Mouse (Mus musculus): ENCODE measurements around the gene Elf2. TPM values are rescaled to one million over a fixed set of nuclear protein-coding genes. Genes with fewer than 3 reads are reported as not detected.

Gene Elf2
- polyA plus RNA-seq, 1 experiment from 2014 or later: 48.9 TPM

DNA sequence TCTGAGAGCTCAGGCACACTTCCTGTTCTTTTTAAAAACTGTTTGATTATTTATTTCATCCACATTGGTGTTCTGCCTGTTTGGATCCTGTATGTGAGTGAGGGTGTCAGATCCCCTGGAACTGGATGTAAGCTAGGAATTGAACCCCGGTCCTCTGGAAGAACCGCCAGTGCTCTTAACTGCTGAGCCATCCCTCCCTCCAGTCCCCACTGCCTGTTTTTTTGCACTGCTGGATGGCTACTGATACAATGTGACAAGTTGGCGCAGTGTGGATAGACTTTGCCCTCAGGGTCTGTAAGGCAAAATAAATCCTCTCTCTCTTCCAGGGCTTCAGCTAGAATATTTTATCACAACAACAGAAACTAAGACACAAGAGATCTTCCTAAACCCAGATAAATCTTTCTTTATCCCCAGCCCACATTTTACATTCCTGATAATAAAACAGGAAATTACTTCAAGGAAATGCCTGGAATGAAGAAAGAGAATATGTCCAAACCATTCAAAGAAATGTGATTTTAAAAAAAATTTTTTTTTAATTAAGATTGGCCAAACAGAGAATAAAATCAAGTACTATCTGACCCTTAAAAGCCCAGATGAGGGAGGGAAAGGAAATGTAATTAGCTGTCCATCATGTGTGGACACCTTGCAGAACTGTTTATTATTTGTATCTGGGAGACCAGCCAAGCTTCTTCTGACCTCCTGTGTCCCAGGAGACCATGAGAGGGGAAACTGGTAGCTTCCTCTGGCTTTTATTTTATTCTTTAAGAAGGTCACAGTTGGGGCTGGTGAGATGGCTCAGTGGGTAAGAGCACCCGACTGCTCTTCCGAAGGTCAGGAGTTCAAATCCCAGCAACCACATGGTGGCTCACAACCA, 39.6 kb upstream of the Elf2 start:
- Histone ChIP-seq H3K27me3 (ENCODE audit: control insufficient read depth, insufficient read depth, low read length) (no peaks in the 10 kb centered on the region), H3K27ac (replicated peaks; ENCODE audit: low read depth, low read length) (no peak overlapping the region), H3K9ac (replicated peaks; ENCODE audit: low read length) (no peak overlapping the region), H3K4me3 (ENCODE audit: low read depth, low read length) (no peak overlapping the region), H3K36me3 (replicated peaks; ENCODE audit: control insufficient read depth, insufficient read depth, low read depth, low read length) (no peaks in the 10 kb centered on the region), H3K4me1 (ENCODE audit: control insufficient read depth, insufficient read depth, low read length) (no peaks in the 10 kb centered on the region), H3K9me3 (replicated peaks; ENCODE audit: control insufficient read depth, low read length) (no peaks in the 10 kb centered on the region), H3K4me2 (ENCODE audit: low read depth, low read length) (no peak overlapping the region)
- 74% methylated on average over 5 of the region's 5 CpGs for WGBS
- DNase-seq (ENCODE audit: low spot score) (no peak), ATAC-seq (replicated peaks; ENCODE audit: insufficient number of reproducible peaks, low FRiP score, low TSS enrichment, low read depth) (no peak)

DNA sequence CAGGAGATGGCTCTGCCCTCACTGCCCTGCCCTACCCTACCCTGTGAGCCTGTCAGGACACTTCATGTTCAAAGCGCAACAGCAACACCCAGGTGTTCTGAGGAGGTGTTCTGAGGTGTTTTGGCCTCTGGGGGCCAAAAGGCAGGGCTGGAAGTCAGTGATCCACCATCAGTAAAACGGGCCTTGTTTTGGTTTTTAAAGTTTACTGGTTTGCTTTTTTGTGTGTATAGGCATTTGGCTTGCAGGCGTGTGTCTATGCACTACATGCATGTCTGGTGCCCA, 38.1 kb upstream of the Elf2 start:
- WGBS: 79% methylated on average over 3 of the region's 3 CpGs
- Histone ChIP-seq H3K4me2 (ENCODE audit: low read depth, low read length) (peak overlapping the region; percentile 7; the same call in 1 of the 2 replicates), H3K9ac (replicated peaks; ENCODE audit: low read length) (no peak overlapping the region; the same call in 1 of the 2 replicates), H3K27me3 (ENCODE audit: control insufficient read depth, insufficient read depth, low read length) (no peaks in the 10 kb centered on the region), H3K9me3 (replicated peaks; ENCODE audit: control insufficient read depth, low read length) (no peaks in the 10 kb centered on the region), H3K36me3 (replicated peaks; ENCODE audit: control insufficient read depth, insufficient read depth, low read depth, low read length) (no peaks in the 10 kb centered on the region), H3K4me3 (ENCODE audit: low read depth, low read length) (peak overlapping the region; percentile 11; the same call in 1 of the 2 replicates), H3K4me1 (ENCODE audit: control insufficient read depth, insufficient read depth, low read length) (no peaks in the 10 kb centered on the region), H3K27ac (replicated peaks; ENCODE audit: low read depth, low read length) (no peak overlapping the region)
- ATAC-seq (replicated peaks; ENCODE audit: insufficient number of reproducible peaks, low FRiP score, low TSS enrichment, low read depth) (no peak), DNase-seq (ENCODE audit: low spot score) (no peak)

DNA sequence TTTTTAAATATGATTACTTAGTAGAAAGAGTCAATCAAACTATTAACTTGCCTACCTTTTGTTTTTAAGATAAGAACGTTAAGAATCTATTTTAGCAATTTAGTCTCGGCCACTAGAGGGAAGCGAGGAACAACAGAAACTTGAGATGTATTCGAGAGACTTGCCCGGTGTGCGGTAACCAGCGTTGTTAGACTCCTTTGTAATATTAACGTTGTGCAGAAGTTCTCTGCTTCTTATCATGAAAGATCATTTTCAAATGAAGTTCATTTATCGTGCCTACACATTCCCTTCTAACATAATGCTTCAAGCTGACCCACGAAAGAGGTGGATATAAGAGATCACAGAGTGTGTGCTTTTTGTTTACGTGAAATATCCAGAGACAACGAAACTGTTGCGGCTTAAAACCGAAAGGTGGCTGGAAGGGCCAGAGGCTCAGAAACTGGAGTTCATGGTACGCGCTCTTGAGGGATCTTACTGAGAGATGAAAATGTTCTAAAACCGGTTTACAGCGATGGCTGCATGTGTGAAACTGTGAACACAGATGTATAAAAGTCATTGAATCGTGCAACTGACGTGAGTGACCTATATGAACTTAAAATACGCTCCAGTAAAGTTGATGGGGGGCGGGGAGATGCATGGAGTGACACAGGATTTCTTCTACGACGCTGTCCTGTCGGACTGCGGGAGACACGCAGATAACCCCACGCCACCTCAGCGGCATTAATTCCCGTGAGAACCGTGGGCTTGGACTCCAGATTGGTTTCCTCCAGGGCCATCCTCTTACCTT, 37.6 kb upstream of the Elf2 start:
- no peak overlapping the region; the same call in 1 of the 2 replicates for H3K9ac ChIP-seq (replicated peaks; ENCODE audit: low read length)
- H3K27me3 ChIP-seq (ENCODE audit: control insufficient read depth, insufficient read depth, low read length): no peaks in the 10 kb centered on the region
- WGBS: 42% methylated on average over 31 of the region's 31 CpGs
- ATAC-seq (replicated peaks; ENCODE audit: insufficient number of reproducible peaks, low FRiP score, low TSS enrichment, low read depth) (0 out of 2 replicates have a peak, but pooled peaks have one; percentile 8), DNase-seq (ENCODE audit: low spot score) (peak; percentile 82)
- H3K36me3 ChIP-seq (replicated peaks; ENCODE audit: control insufficient read depth, insufficient read depth, low read depth, low read length): no peaks in the 10 kb centered on the region
- peak overlapping the region; percentile 11; the same call in 1 of the 2 replicates for H3K4me3 ChIP-seq (ENCODE audit: low read depth, low read length)
- H3K9me3 ChIP-seq (replicated peaks; ENCODE audit: control insufficient read depth, low read length): no peaks in the 10 kb centered on the region
- no peak overlapping the region for H3K27ac ChIP-seq (replicated peaks; ENCODE audit: low read depth, low read length)
- peak overlapping the region; percentile 7 for H3K4me2 ChIP-seq (ENCODE audit: low read depth, low read length)
- H3K4me1 ChIP-seq (ENCODE audit: control insufficient read depth, insufficient read depth, low read length): no peaks in the 10 kb centered on the region

DNA sequence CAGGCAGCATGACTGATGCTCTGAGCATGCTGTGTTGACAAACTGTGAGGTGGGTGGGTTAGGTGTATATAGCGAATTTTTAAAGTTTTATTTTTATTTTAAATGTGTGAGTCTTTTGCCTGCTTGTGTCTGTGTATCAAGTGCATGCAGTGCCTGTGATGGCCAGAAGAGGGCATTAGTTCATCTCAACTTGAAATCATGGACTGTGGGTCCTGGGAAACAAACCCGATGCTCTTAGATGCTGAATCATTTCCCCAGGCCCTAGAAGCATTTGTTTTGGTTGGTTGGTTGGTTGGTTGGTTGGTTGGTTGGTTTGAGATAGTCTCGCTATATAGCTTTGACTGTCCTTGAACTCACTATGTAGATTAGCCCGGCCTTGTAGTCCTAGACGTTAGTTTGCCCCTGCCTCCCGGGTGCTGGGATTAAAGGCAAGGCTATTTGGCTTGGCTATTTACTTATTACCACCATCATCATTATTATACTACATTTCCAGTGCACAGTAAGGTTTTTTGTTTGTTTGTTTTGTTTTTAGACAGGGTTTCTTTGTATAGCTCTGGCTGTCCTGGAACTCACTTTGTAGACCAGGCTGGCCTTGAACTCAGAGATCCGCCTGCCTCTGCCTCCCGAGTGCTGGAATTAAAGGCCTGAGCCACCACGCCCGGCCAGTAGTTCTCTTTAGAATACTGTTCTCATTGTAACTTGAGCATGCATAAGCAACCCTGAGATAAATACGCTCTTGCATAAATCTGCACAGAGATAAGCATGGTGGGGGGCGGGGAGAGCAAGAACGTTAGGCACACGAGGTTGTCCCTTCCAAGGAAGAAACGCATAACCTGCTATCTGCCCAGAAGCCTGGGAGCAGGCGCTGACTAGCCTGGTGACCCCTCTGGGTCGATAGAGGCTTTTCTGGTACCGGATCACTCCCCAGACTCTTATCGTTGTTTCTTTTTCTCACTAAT, 35.1 kb upstream of the Elf2 start:
- DNase-seq (ENCODE audit: low spot score) (no peak), ATAC-seq (replicated peaks; ENCODE audit: insufficient number of reproducible peaks, low FRiP score, low TSS enrichment, low read depth) (no peak)
- no peaks in the 10 kb centered on the region for H3K9me3 ChIP-seq (replicated peaks; ENCODE audit: control insufficient read depth, low read length)
- H3K4me1 ChIP-seq (ENCODE audit: control insufficient read depth, insufficient read depth, low read length): no peaks in the 10 kb centered on the region
- H3K4me2 ChIP-seq (ENCODE audit: low read depth, low read length): no peak overlapping the region
- no peaks in the 10 kb centered on the region for H3K27me3 ChIP-seq (ENCODE audit: control insufficient read depth, insufficient read depth, low read length)
- no peak overlapping the region for H3K9ac ChIP-seq (replicated peaks; ENCODE audit: low read length)
- H3K27ac ChIP-seq (replicated peaks; ENCODE audit: low read depth, low read length): no peak overlapping the region
- no peak overlapping the region for H3K4me3 ChIP-seq (ENCODE audit: low read depth, low read length)
- no peaks in the 10 kb centered on the region for H3K36me3 ChIP-seq (replicated peaks; ENCODE audit: control insufficient read depth, insufficient read depth, low read depth, low read length)
- 86% methylated on average over 19 of the region's 19 CpGs for WGBS

DNA sequence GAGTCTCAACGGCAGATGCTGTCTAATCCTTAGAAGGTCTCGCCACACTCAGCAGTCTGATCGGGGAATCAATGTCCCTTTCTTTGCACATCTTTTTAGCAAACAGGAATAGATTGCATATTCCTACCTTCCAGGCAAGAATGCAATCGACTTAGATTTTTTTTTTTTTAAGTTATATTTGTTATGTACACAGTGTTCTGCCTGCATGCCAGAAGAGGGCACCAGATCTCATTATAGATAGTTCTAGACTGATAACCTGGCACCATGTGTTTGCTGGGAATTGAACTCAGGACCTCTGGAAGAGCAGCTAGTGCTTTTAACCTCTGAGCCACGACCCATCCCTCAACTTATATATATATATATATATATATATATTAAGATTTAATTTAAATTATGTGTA, 33.1 kb upstream of the Elf2 start:
- Histone ChIP-seq H3K4me2 (ENCODE audit: low read depth, low read length) (no peak overlapping the region), H3K9ac (replicated peaks; ENCODE audit: low read length) (no peak overlapping the region), H3K27ac (replicated peaks; ENCODE audit: low read depth, low read length) (no peak overlapping the region), H3K27me3 (ENCODE audit: control insufficient read depth, insufficient read depth, low read length) (no peaks in the 10 kb centered on the region), H3K36me3 (replicated peaks; ENCODE audit: control insufficient read depth, insufficient read depth, low read depth, low read length) (no peaks in the 10 kb centered on the region), H3K4me3 (ENCODE audit: low read depth, low read length) (no peak overlapping the region), H3K4me1 (ENCODE audit: control insufficient read depth, insufficient read depth, low read length) (no peaks in the 10 kb centered on the region), H3K9me3 (replicated peaks; ENCODE audit: control insufficient read depth, low read length) (no peaks in the 10 kb centered on the region)
- WGBS: 71% methylated on average over 5 of the region's 5 CpGs
- no peak for DNase-seq (ENCODE audit: low spot score)
- ATAC-seq (replicated peaks; ENCODE audit: insufficient number of reproducible peaks, low FRiP score, low TSS enrichment, low read depth): no peak

DNA sequence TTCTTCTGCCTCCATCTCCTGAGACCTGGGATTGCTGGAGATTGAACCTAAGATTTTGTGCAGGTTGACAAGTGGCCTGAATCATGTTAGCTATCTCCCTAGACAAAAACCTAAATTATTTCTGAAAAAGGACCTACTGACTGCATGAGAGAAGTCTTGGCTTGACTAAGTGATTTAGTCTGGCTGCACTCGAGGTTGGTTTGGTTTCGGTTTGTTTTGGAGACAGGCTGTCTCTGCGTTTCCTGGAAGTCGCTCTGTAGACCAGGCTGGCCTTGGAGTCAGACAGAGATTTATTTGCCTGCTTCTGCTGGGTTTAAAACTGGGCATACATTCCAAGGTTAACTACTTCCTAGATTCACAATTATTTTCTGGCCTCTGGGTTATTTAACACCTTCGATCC, 32.4 kb upstream of the Elf2 start:
- Histone ChIP-seq H3K4me3 (ENCODE audit: low read depth, low read length) (no peak overlapping the region), H3K4me2 (ENCODE audit: low read depth, low read length) (no peak overlapping the region), H3K4me1 (ENCODE audit: control insufficient read depth, insufficient read depth, low read length) (no peaks in the 10 kb centered on the region), H3K27ac (replicated peaks; ENCODE audit: low read depth, low read length) (no peak overlapping the region), H3K36me3 (replicated peaks; ENCODE audit: control insufficient read depth, insufficient read depth, low read depth, low read length) (no peaks in the 10 kb centered on the region), H3K9ac (replicated peaks; ENCODE audit: low read length) (no peak overlapping the region), H3K9me3 (replicated peaks; ENCODE audit: control insufficient read depth, low read length) (no peaks in the 10 kb centered on the region), H3K27me3 (ENCODE audit: control insufficient read depth, insufficient read depth, low read length) (no peaks in the 10 kb centered on the region)
- 75% methylated on average over 5 of the region's 5 CpGs for WGBS
- ATAC-seq (replicated peaks; ENCODE audit: insufficient number of reproducible peaks, low FRiP score, low TSS enrichment, low read depth) (no peak), DNase-seq (ENCODE audit: low spot score) (no peak)

DNA sequence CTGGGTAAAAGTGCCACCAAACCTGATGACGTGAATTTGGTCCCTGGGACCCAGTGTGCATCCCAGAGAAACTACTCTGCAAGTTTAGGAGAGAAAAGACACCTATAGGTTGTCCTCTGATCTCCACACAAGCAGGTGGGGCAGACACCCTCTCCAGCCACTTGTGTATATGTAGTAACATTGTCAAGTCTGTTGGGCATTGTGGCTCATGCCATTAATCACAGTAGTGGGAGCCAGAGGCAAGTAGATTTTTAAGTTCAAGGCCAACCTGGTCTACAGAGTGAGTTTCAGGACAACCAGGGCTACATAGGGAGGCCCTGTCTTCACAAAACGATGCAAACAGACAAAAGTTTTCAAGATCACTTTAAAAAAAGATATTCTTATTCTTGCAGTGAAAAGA, 31.4 kb upstream of the Elf2 start:
- Histone ChIP-seq H3K9me3 (replicated peaks; ENCODE audit: control insufficient read depth, low read length) (no peaks in the 10 kb centered on the region), H3K27me3 (ENCODE audit: control insufficient read depth, insufficient read depth, low read length) (no peaks in the 10 kb centered on the region), H3K4me2 (ENCODE audit: low read depth, low read length) (no peak overlapping the region), H3K4me3 (ENCODE audit: low read depth, low read length) (no peak overlapping the region), H3K27ac (replicated peaks; ENCODE audit: low read depth, low read length) (no peak overlapping the region), H3K4me1 (ENCODE audit: control insufficient read depth, insufficient read depth, low read length) (no peaks in the 10 kb centered on the region), H3K36me3 (replicated peaks; ENCODE audit: control insufficient read depth, insufficient read depth, low read depth, low read length) (no peaks in the 10 kb centered on the region), H3K9ac (replicated peaks; ENCODE audit: low read length) (no peak overlapping the region)
- DNase-seq (ENCODE audit: low spot score) (no peak), ATAC-seq (replicated peaks; ENCODE audit: insufficient number of reproducible peaks, low FRiP score, low TSS enrichment, low read depth) (no peak)
- 68% methylated on average over 2 of the region's 2 CpGs for WGBS

Measured in embryonic facial prominence, embryonic 11.5 days (tissue).